Mouse (Mus musculus) urinary bladder, postnatal 10 days (tissue): ENCODE data around the gene Prg3.

Experiments
- DNase-seq: peaks from one replicate; pipeline ENCODE4 v3.0.0; 2022; ENCODE audit warnings: low spot score

Gene Prg3

DNA sequence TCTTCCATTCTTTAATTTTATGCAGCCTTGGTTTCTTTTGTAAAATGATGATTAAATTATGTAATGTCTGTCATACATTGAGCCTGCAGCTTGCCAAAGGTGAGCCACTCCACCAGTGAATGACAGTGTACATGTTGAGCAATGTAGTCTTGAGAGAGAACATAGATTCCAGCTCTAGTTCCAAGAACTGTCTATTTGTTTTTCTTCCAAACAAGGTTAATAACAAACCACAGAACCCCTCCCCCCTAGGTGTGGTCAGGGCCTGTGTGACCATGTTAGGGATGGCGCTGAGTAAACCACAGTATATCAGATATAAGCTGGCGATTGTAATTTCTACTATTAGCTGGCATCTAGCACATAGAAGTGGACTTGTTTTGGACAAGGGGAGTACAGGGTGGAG lies 8.4 kb downstream of the Prg3 start:
- DNase-seq: no peak

DNA sequence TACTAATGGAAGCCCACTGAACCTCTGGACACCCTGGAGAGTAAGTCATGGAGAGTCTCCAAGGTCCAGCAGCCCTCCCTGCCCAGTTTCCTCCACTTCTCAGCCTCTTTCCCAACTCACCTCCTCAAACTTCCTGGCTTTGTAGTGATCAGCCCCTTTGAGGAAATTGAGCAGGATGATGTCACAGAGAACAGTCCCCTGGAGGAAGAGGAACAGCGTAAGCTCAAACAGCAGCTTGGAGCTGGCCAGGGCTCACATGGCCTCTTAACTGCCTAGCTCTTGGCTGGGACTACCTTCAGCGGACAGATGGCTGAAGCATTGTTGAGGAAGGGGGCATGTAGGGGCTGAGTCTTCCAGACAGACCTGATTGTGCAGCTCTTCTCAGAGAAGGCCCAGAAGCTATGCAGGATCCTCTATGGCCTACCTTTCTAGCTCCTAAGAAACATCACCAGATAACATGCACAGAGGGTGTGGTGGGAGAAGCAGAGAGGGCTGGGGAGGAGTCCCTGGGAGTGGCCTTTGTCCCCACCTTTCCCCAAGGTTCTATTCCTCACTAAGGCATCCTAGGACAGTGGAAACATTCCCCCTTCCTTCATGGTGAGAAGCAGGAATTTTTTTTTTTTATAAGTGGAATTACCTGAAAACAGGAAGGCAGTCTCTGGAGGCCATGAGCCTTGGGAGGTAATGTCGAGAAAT lies 11.6 kb downstream of the Prg3 start:
- DNase-seq: no peak

DNA sequence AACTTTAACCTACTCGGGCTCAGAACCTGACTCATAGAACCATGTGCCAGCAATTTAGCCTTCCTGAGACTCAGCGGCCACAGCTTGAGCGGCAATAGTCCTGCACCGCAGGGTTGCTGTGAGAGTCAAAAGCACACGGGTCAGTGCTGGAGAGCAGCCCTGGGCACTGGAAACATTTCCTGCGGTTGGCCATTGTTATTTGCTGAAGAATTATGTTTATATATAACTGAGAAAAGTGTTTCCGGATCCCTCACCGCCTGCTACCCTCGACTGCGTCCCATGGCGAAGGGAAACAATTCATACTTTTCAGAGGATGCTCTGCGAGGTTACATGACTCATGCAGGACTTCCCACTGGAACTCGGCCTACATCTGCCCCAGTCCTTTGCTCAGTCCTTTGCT lies 13.5 kb downstream of the Prg3 start:
- no peak for DNase-seq

DNA sequence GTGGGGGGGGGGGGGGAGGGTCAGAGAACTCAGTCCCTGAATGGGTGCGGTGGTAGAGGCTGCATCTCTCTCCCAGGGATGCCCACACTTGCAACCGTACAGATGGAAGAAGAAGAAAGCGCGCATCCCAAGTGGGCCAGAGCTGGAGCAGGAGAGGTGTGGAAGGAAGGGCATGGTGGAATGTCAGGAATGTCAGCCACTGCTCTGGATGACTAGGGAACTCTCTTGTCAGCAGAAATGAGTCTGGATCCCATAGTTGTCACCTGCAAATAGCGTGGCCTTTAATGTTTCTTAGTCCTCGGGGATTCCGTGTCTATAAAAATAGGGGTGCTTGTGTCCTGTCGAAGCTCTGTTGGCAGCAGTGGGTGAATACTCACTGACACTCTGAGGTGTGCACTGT lies 14.6 kb downstream of the Prg3 start:
- no peak for DNase-seq

DNA sequence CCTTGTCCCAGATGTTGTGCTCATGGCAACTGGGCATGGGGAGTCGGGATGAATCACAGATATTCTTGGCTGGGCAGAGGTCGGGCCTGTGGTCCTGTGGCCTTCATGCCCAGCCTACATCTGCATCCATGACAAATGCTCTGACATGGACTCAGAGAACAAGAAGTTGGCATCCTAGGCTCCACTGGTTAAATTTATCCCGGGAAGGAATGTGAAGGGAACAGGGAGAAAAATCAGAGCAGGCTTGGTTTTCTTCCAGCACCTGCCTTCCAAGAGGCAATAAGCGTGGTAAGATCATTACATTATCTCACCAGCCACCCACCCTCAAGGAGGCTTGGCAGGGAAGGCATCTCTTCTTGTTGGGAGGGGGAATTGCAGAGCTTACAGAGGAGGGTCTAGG lies 16.3 kb downstream of the Prg3 start:
- no peak for DNase-seq

DNA sequence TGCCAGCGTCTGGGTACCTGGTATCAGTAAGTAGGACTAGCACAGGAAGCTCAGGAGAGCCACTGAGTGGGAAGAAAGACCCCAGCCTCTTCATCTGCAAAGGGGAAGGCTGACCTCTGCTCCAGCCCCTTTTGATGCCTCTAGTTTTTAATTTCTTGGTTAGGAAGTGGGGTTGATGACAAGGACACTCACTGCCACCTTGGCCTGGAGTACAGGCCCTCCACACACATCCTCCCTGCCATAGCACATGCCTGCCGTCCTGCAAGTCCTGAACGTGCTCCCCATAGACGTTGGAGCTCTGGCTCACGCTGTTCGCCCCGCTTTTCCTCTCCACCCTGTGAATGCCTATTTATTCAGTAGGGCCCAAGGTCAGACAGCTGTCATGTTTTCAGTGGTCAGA lies 18.6 kb downstream of the Prg3 start:
- no peak for DNase-seq

DNA sequence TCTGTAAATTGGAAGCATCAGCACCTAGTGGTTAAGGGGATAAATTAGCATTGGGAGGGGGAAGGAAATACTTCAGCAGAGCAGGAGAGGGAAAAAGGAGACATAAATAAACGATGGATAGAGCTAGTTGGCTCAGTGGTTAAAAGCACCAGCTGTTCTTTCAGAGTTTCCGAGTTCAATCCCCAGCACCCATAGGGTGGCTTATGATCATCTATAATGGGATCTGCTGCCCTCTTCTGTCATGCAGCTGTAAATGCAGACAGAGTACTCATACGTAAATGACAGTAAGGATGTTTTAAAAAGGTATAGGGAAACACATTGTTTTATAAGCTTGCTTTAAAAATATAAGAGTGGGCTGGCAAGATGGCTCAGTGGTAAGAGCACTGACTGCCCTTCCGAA lies 19.7 kb downstream of the Prg3 start:
- no peak for DNase-seq

DNA sequence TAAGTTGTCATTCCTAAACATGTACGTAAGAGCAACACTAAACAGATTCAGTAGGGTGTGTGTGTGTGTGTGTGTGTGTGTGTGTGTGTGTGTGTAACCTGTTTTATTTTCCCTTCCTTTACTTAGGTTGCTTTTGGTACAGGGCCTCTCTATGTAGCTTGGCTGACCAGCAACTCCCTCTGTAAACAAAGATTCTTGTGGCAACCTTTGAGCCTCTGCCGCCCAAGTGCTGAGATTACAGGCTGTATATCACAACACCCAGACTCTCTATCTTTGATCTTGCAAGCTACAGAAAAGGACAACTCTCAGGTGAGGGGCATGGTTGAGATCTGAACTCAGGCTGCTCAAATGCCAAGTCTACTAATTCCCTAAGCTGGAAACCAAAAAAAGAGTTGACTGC lies 21.2 kb downstream of the Prg3 start:
- DNase-seq: no peak

DNA sequence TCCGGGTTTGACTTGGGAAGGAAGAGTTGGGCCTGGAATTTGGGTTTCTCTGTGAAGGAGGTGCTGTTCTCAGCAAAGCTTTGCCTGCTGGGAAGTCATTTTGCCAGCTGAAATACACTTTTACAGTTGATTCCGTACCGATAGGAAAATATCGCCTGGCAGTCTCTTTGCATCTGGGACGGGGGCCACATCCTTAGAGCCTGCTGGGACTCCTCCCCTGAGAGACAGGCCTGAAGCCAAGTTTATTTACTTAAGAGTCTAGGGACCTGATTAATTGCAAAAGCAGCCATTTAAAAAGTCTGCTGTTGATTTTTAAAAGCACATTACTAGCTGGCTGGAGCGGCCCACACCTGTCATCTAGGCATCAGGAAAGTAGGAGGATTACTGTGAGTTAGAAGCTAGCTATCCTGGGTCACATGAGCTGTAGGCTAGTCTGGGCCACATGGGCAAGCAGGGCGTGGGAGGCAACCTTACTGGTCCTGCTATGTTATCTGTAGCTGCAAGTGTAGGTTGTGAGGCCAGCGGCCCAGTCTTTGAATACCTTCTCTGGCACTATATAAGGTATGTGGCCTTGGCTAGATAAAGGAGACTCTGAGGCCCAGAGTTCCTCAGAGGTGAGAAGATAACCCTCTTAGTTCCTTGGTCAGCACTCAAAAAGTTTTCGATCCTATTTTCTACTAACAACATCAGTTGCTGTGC lies 24.0 kb downstream of the Prg3 start:
- DNase-seq: no peak

DNA sequence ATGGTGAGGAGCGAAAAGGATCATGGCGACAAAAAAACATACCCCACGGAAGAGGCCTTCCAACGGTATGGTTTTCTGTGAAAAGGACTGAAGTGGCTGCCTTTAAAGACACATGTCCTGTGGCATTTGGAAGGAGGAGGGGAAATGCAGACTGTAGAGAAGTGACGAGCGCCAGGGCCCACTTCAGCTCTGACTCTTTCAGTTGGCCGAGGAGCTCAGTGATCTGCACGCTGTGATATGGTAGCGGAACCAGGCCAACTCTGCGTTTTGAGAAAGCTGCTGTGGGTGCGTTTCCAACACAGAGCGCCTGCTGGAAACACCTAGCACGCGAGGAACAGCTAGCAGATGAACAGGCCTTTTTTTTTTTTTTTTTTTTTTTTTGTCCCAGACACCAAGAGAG lies 24.7 kb downstream of the Prg3 start:
- DNase-seq: no peak

DNA sequence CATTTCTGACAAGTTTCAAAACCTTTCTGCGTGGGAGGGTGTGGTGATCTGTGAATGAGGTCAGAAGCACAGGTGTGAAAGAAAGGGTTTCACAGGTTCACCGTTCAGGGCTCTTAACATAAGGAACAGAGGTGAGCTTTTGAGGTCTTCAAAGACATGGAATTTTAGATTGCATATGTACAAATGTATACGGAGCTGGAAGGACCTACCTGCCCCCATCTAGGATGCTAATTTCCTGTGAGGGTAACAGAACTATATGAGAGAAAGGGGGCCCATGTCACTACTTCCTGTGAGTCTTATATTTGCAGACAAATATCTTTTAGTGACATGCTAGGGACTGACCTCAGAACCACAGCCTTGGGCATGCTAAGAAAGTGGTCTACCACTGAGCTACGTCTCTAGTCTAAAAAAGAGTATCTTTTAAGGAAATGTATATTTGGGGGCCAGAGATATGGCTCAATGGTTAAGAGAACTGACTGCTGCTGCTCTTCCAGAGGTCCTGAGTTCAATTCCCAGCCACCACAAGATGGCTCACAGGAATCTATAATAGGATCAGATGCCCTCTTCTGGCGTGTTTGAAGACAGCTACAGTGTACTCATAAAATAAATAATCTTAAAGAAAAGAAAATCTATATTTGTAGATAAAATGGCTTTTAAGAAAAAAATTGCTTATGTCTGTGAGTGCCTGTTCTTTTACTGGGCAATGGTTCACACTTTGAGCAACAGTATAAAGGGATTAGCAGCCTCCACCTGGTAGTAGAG lies 26.0 kb downstream of the Prg3 start:
- no peak for DNase-seq

DNA sequence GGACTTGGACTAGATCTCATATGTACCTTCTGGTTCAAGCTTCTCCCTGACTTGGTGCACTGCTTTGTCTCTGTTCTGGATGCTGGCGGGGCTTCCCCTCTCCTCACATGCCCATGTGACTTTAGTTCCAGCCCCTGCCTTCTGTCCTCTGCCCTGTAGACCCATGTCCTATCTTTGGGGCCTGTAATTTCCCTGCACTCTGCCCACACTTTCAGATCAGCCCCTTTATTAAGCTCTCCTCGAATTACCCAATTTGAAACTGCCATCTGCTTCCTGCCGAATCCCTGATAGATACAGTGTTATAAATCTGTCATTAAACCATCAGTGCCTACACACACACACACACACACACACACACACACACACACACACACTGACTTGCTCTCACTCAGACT lies 26.6 kb downstream of the Prg3 start:
- no peak for DNase-seq

DNA sequence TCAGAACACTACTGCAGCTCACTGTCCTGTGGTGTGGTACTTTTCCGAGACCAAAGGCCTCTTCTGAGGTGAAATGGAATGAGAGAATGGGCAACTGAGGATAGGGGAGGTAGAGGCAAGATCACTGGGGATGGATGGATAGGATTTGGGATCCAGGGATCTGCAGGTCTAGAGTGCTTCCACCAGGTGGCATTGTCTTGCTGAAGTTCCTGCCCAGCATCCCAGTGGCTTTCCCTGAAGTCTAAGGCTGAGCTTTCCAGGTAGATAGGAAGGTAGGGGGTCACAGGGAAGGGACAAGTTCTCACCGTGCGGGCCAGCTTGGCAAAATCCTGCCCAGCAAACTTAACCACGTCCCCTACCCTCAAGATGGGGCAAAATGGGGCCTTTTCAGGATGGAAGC lies 34.0 kb downstream of the Prg3 start:
- no peak for DNase-seq

DNA sequence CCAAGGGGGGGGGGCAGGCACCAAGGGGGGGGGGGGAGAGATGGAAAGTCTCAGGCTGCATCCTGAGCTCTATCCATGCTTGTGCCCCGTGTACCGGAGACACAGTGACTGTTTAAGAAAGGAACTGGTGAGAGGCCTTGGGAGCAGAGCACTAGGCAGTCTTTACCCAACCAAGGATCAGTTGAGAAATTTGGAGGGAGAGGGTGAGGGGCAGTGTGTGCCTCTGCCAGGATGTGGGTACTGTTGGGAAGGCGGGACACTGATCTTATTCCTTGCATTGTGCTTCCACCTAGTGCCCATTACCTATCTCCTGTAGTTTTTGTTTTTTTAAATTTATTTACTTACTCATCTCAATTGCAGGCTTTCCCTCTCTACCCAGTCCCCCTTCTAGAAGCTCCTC lies 38.2 kb downstream of the Prg3 start:
- no peak for DNase-seq

DNA sequence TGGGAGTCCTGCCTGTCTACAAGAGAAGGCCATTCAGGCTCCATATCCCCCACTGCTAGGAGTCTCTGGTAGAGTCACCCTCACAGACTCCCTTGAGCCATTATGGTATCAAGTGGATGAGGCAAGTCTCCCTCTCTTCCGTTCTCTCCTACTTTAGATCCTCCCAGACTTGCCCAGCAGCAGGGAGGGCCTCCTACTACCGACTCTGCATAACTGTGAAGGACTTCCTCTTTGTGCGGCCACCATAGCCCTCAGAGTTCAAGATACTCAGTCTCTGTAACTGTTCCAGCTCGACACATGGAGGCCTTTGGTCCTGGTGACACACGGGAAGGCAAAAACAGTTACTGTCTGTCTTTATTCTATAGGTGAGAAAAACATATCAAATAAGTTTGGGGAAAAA lies 39.3 kb downstream of the Prg3 start:
- no peak for DNase-seq

DNA sequence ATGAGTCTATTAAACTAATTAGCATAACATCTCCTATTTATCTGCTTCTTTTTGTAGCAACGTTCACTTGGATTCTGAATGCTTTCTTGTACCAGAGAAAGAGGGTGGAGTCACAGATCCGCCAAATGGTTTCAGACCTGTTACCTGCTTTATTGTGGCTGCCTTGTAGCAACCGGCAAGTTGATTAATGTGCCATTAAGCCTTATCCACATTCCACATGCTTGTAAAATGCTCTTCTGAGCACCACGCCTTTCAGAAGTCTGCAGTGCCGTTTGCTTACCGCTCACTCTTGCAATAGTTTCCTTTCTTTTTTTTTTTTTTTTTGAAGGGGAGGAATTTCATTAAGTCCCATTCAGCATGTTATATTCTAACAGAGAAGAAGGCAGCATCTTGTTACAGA lies 41.9 kb downstream of the Prg3 start:
- no peak for DNase-seq

DNA sequence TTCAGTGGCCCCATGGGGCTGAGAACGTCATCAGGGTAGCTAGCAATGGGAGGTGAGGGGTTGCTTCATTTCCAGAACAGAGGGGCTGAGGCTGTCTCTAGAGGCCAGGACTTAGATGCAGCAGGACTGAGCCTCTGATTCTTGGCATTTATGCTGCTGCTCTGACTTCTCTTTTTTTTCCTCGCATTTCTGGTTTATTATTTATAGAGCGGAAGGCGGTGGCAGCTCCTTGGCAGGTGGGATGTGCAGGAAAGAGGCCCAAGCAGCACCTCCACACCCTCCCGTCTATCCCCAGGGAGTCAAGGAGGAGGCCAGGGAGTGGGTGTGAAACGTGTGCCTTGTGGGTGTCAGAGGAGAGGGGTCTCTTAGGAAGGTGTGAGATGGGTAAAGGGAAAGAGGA lies 43.0 kb downstream of the Prg3 start:
- no peak for DNase-seq

DNA sequence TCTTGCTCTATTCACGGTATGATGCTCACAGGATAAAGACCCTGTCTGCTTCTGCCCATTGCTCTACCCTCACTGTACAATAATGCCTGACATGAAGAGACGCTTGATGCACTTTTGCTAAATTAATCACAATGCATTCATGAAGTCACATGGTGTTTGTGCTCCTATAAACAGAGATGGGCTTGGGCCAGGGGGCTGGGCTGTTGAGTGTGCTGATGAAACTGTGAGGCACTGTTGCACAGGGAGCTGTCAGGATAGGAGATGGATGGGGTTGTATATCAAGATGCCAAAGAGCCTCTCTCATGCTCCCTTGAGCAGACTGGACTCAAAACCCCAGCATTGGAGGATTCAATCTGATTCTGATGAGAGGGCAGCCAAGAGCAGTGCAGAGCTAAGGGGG lies 45.1 kb downstream of the Prg3 start:
- DNase-seq: no peak

DNA sequence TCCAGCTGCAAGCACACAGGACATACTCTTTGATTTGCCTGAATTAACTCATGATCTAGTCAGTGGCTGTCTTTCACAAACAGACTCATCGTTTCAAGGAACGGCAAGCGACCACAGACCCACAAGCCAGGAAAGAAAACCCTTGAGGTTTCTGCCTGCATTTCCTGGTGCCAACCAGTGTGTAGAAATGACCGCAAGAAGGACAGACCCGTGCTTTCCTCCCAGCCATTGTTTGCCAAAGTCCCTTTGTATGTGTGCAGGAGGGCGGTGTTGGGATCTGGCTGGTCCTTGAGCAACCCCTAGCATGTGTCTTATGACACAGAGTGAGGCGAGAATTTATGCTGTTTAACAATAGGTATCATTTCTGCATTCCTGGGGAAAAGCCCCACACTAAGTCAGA lies 46.2 kb downstream of the Prg3 start:
- DNase-seq: no peak

DNA sequence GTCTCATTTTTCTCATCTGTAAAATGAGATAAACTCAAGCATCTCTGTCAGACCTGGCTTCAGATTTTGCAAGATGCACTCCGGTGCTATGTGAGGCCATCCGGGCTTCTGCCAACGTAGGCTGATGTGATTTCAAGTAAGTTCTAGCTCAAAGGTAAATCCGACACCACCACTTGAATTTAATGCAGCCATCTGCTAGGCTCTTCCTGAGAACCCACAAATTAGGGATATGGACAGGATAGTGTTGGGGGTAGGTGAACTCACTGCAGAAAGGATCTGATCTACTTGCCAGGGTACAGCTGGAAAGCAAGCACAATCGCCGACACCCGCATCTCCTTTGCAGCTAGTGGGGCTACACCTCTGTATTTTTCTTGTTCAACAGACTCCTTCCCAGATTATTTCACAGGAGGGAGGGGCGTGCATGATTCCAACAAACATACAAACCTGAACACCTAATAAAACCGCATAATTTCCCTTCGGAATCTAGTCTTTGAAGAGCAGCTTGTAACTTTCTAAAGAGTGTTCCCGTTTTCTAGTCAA lies 48.6 kb downstream of the Prg3 start:
- no peak for DNase-seq

DNA sequence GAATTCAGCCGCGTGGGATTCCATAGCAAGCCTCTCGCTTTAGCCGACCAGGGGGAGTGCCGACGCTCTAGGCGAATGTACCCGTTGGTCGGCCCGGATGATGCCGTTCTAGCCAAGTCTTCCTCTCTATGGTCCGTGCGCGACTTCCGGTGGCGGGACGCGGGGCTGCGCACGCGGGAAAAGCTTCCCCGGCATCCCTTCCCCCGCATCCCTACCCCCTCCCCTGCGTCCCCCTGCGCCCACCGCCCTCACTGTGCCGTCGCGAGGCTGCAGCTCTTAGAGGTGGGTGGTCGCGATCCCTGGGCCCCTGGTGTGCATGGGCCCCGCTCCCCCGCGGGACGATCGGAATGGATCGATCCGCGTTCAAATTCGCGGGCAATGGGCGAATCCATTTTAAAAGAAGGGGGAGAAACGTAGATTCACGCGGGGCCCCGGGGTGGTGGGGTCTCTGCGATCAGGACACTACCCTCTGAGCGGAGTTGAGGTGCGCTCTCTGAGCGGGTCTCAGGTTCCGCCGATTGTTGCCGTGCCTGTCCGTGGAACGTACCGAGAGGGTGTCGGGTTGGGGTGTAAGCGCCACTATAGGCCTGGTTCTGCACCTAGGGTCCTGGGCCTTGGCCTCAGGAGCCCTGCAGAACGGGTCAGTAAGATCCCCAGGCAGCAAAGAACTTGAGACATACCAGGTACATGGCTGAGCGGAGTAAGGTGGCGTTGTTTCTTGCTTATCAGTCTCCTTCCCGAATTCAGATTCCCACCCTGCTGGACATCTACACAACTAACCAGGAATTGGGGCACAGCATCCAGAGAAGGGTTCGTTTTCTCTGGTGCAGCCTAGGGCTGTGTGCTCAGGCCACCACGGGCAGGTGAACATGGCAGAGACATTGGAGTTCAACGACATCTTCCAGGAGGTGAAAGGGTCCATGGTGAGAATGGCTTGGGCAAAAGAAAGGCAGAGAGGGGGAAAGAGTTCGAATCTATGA lies 49.3 kb downstream of the Prg3 start, which contains the start of the genes Ssrp1 and P2rx3:
Ssrp1 (plus strand) TSS at position 188 of the 980 bp plus-strand sequence.
P2rx3 (minus strand) TSS at position 416 of the 980 bp plus-strand sequence.
- peak; percentile 65 for DNase-seq

DNA sequence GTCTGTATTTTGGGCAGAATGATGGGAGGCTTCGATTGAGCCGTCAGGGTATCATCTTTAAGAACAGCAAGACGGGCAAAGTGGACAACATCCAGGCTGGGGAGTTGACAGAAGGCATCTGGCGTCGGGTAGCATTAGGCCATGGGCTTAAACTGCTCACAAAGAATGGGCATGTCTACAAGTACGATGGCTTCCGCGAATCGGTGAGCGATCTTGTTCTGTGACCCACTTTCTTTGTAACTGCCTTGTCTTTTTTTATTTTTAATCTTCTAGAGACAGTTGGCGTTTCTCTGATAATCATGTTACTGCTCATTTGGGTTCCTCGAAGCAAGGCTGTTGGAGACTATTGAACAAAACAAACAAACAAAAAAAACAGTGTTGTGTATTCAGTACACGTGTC lies 50.3 kb downstream of the Prg3 start:
- no peak for DNase-seq
